Mouse (Mus musculus): ENCODE data around the gene Chd9. TPM values are rescaled to one million over a fixed set of nuclear protein-coding genes. Genes with fewer than 3 reads are reported as not detected.
A peak's percentile ranks its signal among the peaks of the same experiment; 100 is the strongest.
"Not testable (repeated sequence)": the region's sequence is repeated elsewhere in the genome, so short reads cannot be mapped to it uniquely, and the experiment has no call there.

Chd9 gene
- polyA plus RNA-seq, 1 experiment from 2014 or later, result 81.4 TPM

- no peaks in the 10 kb centered on the region for H3K36me3 ChIP-seq
- no peak overlapping the region for H3K27ac ChIP-seq
- H3K4me2 ChIP-seq (replicated peaks), result no peak overlapping the region
- no peak for ATAC-seq (ENCODE audit: low FRiP score, low read depth)
- no peak overlapping the region for H3K4me3 ChIP-seq
- 76% methylated on average over 4 of the region's 4 CpGs for WGBS
- H3K27me3 ChIP-seq (replicated peaks), result no peaks in the 10 kb centered on the region
- peaks cover 26% of the 10 kb centered on the region for H3K4me1 ChIP-seq
- H3K9me3 ChIP-seq, result no peaks in the 10 kb centered on the region
- no peak overlapping the region for H3K9ac ChIP-seq
Observed at GRCm38 (mm10) chr8:90880041-90880440, 51.9 kb downstream of the Chd9 start.

GRCm38 (mm10) chr8:90881181-90881580 lies 53.0 kb downstream of the Chd9 start:
- 88% methylated on average over 5 of the region's 5 CpGs for WGBS
- H3K27ac ChIP-seq, result no peak overlapping the region
- no peaks in the 10 kb centered on the region for H3K36me3 ChIP-seq
- peaks cover 22% of the 10 kb centered on the region for H3K4me1 ChIP-seq
- ATAC-seq (ENCODE audit: low FRiP score, low read depth), result no peak
- H3K9ac ChIP-seq, result no peak overlapping the region
- no peaks in the 10 kb centered on the region for H3K27me3 ChIP-seq (replicated peaks)
- H3K4me2 ChIP-seq (replicated peaks), result no peak overlapping the region
- no peaks in the 10 kb centered on the region for H3K9me3 ChIP-seq
- no peak overlapping the region for H3K4me3 ChIP-seq

- Histone ChIP-seq H3K36me3 (no peaks in the 10 kb centered on the region), H3K4me3 (no peak overlapping the region), H3K27ac (no peak overlapping the region), H3K9me3 (no peaks in the 10 kb centered on the region), H3K4me1 (peaks cover 12% of the 10 kb centered on the region), H3K27me3 (replicated peaks) (no peaks in the 10 kb centered on the region), H3K4me2 (replicated peaks) (no peak overlapping the region), H3K9ac (no peak overlapping the region)
- 83% methylated on average over 16 of the region's 16 CpGs for WGBS
- no peak for ATAC-seq (ENCODE audit: low FRiP score, low read depth)
Observed at GRCm38 (mm10) chr8:90882088-90882691, 54.0 kb downstream of the Chd9 start.

GRCm38 (mm10) chr8:90885671-90886368 lies 57.7 kb downstream of the Chd9 start:
- H3K27me3 ChIP-seq (replicated peaks), result no peaks in the 10 kb centered on the region
- H3K4me3 ChIP-seq, result no peak overlapping the region
- ATAC-seq (ENCODE audit: low FRiP score, low read depth), result no peak
- no peaks in the 10 kb centered on the region for H3K36me3 ChIP-seq
- no peaks in the 10 kb centered on the region for H3K4me1 ChIP-seq
- peak overlapping the region; percentile 28; the same call in 1 of the 2 replicates for H3K4me2 ChIP-seq (replicated peaks)
- no peak overlapping the region for H3K9ac ChIP-seq
- WGBS, result 64% methylated on average over 2 of the region's 2 CpGs
- no peak overlapping the region for H3K27ac ChIP-seq
- H3K9me3 ChIP-seq, result no peaks in the 10 kb centered on the region

DNA sequence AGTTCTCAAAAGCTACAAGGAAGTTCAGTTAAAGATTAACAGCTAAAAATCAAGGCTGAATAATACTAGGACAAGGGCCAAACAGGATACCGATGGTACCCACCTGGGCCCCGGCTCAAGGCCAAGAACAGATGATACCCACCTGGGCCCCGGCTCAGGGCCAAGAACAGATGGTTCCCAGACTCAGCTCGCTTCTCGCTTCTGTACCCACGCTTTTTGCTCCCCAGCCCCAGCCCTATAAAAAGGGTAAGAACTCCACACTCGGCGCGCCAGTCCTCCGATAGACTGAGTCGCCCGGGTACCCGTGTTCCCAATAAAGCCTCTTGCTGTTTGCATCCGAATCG lies 58.2 kb downstream of the Chd9 start:
- not testable (repeated sequence) for H3K9me3 ChIP-seq; H3K27ac ChIP-seq; H3K36me3 ChIP-seq; ATAC-seq (ENCODE audit: low FRiP score, low read depth); H3K9ac ChIP-seq; H3K4me3 ChIP-seq; H3K4me1 ChIP-seq; H3K27me3 ChIP-seq (replicated peaks)
- H3K4me2 ChIP-seq (replicated peaks), result 0 out of 2 replicates have a peak overlapping the region, but pooled peaks have one; percentile 28
- no CpG with 5 or more reads among the region's 15 CpGs for WGBS

- H3K9me3 ChIP-seq; H3K4me3 ChIP-seq; H3K4me2 ChIP-seq (replicated peaks); ATAC-seq (ENCODE audit: low FRiP score, low read depth); H3K27me3 ChIP-seq (replicated peaks); H3K36me3 ChIP-seq; H3K4me1 ChIP-seq; H3K9ac ChIP-seq; H3K27ac ChIP-seq: not testable (repeated sequence)
- no CpG with 5 or more reads among the region's 20 CpGs for WGBS
Observed at GRCm38 (mm10) chr8:90887328-90887727, 59.2 kb downstream of the Chd9 start.

DNA sequence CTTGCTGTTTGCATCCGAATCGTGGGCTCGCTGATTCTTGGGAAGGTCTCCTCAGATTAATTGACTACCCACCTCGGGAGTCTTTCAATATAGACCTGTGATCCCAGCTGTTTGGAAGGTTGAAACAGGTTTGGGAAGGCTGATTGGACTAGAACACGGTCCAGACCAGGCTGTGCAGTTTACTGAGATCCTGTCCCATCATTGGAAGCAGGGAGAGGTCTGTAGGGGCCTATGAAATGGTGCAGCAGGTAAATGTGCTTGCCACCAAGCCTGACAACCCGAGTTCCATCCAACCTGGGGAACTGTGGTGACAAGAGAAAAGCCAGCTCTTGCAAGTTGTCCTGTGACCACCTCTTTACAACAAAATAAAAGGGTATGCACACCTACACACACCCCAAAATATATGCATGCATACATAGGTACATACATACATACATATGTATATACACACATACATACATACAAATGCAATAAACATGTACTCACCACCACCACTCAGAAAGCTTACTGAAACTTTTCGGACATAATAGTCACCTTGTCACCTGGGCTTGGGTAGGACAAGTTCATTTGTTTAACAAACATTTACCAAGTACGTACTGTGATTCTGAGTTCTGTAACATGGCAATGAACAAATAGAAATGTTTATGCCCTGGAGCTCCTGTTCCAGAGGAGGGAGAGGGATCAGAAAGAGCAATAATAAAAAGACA lies 63.9 kb downstream of the Chd9 start:
- Histone ChIP-seq H3K27me3 (replicated peaks) (no peaks in the 10 kb centered on the region), H3K9me3 (no peaks in the 10 kb centered on the region), H3K4me1 (peaks cover 4% of the 10 kb centered on the region; the same call in 1 of the 2 replicates), H3K27ac (no peak overlapping the region), H3K36me3 (0 out of 2 replicates have a peak, but pooled peaks cover 5% of the 10 kb centered on the region), H3K4me2 (replicated peaks) (no peak overlapping the region), H3K4me3 (no peak overlapping the region), H3K9ac (no peak overlapping the region)
- no peak for ATAC-seq (ENCODE audit: low FRiP score, low read depth)
- 94% methylated on average over 8 of the region's 8 CpGs for WGBS

DNA sequence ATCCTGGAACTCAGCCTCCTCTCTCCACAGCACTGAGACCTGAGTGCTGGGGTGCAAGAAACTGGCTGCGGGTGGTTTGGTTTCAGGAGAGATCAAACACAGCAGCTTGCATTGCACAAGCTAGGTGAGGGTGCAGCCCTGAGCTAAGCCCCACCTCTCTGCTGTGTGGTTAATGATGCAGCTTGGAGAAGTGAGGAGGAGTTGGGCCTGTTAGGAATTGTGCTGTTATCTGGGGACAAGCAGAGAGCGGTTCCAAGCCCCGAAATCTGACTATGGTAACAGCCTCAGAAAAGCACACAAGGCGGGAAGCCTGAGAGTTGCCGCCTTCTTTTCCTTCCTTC lies 64.4 kb downstream of the Chd9 start:
- no peak for ATAC-seq (ENCODE audit: low FRiP score, low read depth)
- WGBS, result 90% methylated on average over 5 of the region's 5 CpGs
- H3K27ac ChIP-seq, result no peak overlapping the region
- H3K9ac ChIP-seq, result no peak overlapping the region
- no peaks in the 10 kb centered on the region for H3K9me3 ChIP-seq
- 0 out of 2 replicates have a peak, but pooled peaks cover 5% of the 10 kb centered on the region for H3K36me3 ChIP-seq
- H3K27me3 ChIP-seq (replicated peaks), result no peaks in the 10 kb centered on the region
- no peak overlapping the region for H3K4me2 ChIP-seq (replicated peaks)
- H3K4me3 ChIP-seq, result no peak overlapping the region
- H3K4me1 ChIP-seq, result peaks cover 4% of the 10 kb centered on the region; the same call in 1 of the 2 replicates

GRCm38 (mm10) chr8:90894231-90894914 lies 66.2 kb downstream of the Chd9 start:
- 78% methylated on average over 14 of the region's 14 CpGs for WGBS
- H3K4me2 ChIP-seq (replicated peaks), result no peak overlapping the region
- no peak overlapping the region for H3K27ac ChIP-seq
- peaks cover 4% of the 10 kb centered on the region; the same call in 1 of the 2 replicates for H3K4me1 ChIP-seq
- no peaks in the 10 kb centered on the region for H3K9me3 ChIP-seq
- no peak for ATAC-seq (ENCODE audit: low FRiP score, low read depth)
- H3K9ac ChIP-seq, result no peak overlapping the region
- no peak overlapping the region for H3K4me3 ChIP-seq
- H3K27me3 ChIP-seq (replicated peaks), result no peaks in the 10 kb centered on the region
- H3K36me3 ChIP-seq, result 0 out of 2 replicates have a peak, but pooled peaks cover 5% of the 10 kb centered on the region

GRCm38 (mm10) chr8:90897343-90897742 lies 69.2 kb downstream of the Chd9 start:
- 57% methylated on average over 5 of the region's 5 CpGs for WGBS
- no peak overlapping the region for H3K4me2 ChIP-seq (replicated peaks)
- H3K27me3 ChIP-seq (replicated peaks), result no peaks in the 10 kb centered on the region
- H3K27ac ChIP-seq, result no peak overlapping the region
- no peak overlapping the region for H3K4me3 ChIP-seq
- no peaks in the 10 kb centered on the region for H3K9me3 ChIP-seq
- H3K9ac ChIP-seq, result no peak overlapping the region
- H3K4me1 ChIP-seq, result peaks cover 4% of the 10 kb centered on the region; the same call in 1 of the 2 replicates
- ATAC-seq (ENCODE audit: low FRiP score, low read depth), result no peak
- H3K36me3 ChIP-seq, result 0 out of 2 replicates have a peak, but pooled peaks cover 5% of the 10 kb centered on the region

- Histone ChIP-seq H3K4me3 (no peak overlapping the region), H3K36me3 (no peaks in the 10 kb centered on the region), H3K27ac (no peak overlapping the region), H3K4me1 (peaks cover 4% of the 10 kb centered on the region; the same call in 1 of the 2 replicates), H3K9ac (no peak overlapping the region), H3K4me2 (replicated peaks) (no peak overlapping the region), H3K27me3 (replicated peaks) (no peaks in the 10 kb centered on the region), H3K9me3 (no peaks in the 10 kb centered on the region)
- 47% methylated on average over 6 of the region's 6 CpGs for WGBS
- no peak for ATAC-seq (ENCODE audit: low FRiP score, low read depth)
Observed at GRCm38 (mm10) chr8:90898578-90898977, 70.4 kb downstream of the Chd9 start.

DNA sequence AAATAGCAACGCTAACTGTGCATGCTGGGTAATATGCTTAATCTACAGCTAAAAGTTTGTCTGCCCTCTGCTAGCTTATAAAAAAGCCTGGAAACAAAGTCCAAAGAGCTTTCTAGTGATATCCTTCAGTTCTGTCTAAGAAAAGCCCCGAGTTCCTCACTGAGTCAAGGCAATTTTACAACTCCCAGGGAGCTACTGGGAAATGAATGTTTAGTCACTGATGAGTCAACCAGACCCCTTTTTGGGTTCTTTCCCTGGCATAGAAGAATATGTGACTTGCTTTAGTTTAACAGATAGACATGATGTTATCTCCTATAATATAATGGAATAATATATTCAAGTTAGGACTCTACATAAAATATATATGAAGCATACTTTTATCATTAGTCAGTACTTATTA lies 73.8 kb downstream of the Chd9 start:
- Histone ChIP-seq H3K4me2 (replicated peaks) (no peak overlapping the region), H3K4me1 (no peaks in the 10 kb centered on the region), H3K27me3 (replicated peaks) (no peaks in the 10 kb centered on the region), H3K9ac (no peak overlapping the region), H3K36me3 (no peaks in the 10 kb centered on the region), H3K4me3 (no peak overlapping the region), H3K27ac (no peak overlapping the region), H3K9me3 (no peaks in the 10 kb centered on the region)
- ATAC-seq (ENCODE audit: low FRiP score, low read depth), result no peak
- WGBS, result 83% methylated on average over 2 of the region's 2 CpGs

Data from neural tube, embryonic 12.5 days (tissue).